Mouse (Mus musculus) G1E (cell line): Measurements from ENCODE around the gene Ankrd63. TPM values are rescaled to one million over a fixed set of nuclear protein-coding genes. Genes with fewer than 3 reads are reported as not detected.
A peak's percentile ranks its signal among the peaks of the same experiment; 100 is the strongest.

Experiments used
- ATAC-seq: 2 replicates; pipeline ENCODE4 v1.8.0; 2016; ENCODE audit warnings: mild to moderate bottlenecking; ENCODE audit not compliant: insufficient number of reproducible peaks, poor library complexity, low FRiP score, severe bottlenecking; ENCODE audit errors: extremely low read depth
- DNase-seq: peaks from one replicate; pipeline ENCODE4 v3.0.0; 2012; ENCODE audit warnings: low spot score
- H3K27me3 ChIP-seq: 2 replicates; pipeline ENCODE4 v1.6.1; 2012; ENCODE audit warnings: mild to moderate bottlenecking, low read length, inconsistent platforms; ENCODE audit not compliant: insufficient read depth
- H3K36me3 ChIP-seq: replicated peaks from 2 replicates; pipeline ENCODE3; 2012; ENCODE audit warnings: mild to moderate bottlenecking, inconsistent platforms
- H3K4me1 ChIP-seq: 2 replicates; pipeline ENCODE4 v1.6.1; 2012; ENCODE audit warnings: low read depth, low read length, inconsistent platforms, mixed read lengths; ENCODE audit not compliant: insufficient read depth
- H3K4me3 ChIP-seq: 2 replicates; pipeline ENCODE4 v1.5.1; 2012; ENCODE audit warnings: low read depth, mild to moderate bottlenecking, inconsistent platforms, low read length, moderate library complexity, mixed read lengths
- H3K9me3 ChIP-seq: replicated peaks from 2 replicates; pipeline ENCODE4 v1.6.1; 2012; ENCODE audit warnings: inconsistent platforms
- CTCF ChIP-seq: IDR thresholded peaks from 2 replicates; pipeline ENCODE4 v1.5.1; 2012; ENCODE audit warnings: low read depth, low read length, inconsistent platforms, mixed read lengths
- GATA1 ChIP-seq: IDR thresholded peaks from 2 replicates; pipeline ENCODE4 v1.6.1; 2012; ENCODE audit warnings: borderline replicate concordance, low read length, inconsistent platforms, mixed read lengths
- GATA2 ChIP-seq: IDR thresholded peaks from 2 replicates; pipeline ENCODE4 v1.6.1; 2012; ENCODE audit warnings: low read depth, low read length, inconsistent platforms, borderline replicate concordance
- POLR2AphosphoS5 ChIP-seq: IDR thresholded peaks from 2 replicates; pipeline ENCODE4 v1.6.1; 2012; ENCODE audit warnings: low read depth, low read length, inconsistent platforms; ENCODE audit not compliant: insufficient replicate concordance
- TAL1 ChIP-seq: conservative IDR thresholded peaks from 2 replicates; pipeline ENCODE4 v1.6.1; 2012; ENCODE audit warnings: low read depth, low read length, inconsistent platforms, mixed read lengths
- polyA plus RNA-seq: library from polyadenylated mRNA; stranded (reverse); fragments of >175 nt; gene quantifications from 2 replicates; pipeline ENCODE4 v1.2.3, GENCODE M21; 2012
- total RNA-seq, 2 experiments: library from RNA; stranded (forward) in 1 of 2; stranded (reverse) in 1 of 2; fragments of 200-1000 nt in 1 of 2; fragments of >200 nt in 1 of 2; fragmentation: Nextera tagmentation in 1 of 2; gene quantifications; 2 replicates each; pipeline ENCODE4 v1.2.3; 2014 to 2017

Ankrd63 gene
- total and polyA plus RNA-seq, 3 experiments: 0.05 TPM; not detected in 2

DNA sequence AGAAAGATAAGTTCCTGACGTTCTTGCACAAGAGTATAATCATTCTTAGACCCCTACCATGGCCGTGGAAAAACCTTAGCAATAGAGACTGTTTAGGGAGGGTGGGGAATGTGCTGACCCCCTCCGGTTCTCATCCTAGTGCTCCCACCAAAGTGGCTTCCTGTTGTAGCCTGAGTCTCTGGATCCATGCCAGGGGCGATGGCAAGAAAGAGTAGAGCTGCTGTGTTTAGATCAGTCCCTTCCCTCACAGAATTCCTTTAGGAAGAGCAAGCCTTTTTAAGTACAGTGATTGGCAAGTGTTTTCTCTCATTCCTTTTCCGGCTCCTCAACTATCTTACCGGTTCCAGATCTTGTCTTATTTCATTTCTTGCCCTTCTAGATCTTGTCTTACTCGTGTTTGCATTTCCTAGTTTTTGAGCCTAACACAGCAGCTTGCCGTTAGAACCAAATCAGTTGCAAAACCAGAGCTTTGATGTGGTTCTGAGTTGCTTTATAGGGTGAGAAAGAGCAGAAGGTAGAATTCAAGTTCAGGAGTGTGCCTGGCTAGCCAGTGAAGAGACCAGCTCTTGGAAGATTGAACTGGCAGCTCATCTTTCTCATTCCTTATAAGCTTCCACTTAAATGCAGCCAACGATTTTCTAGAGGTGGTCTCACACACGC is 43.7 kb upstream of the Ankrd63 start:
- no peak for ATAC-seq
- peaks cover 61% of the 10 kb centered on the region for H3K4me1 ChIP-seq

GRCm38 (mm10) chr2:118745915-118746901 is 42.4 kb upstream of the Ankrd63 start:
- H3K27me3 ChIP-seq: peaks cover 9% of the 10 kb centered on the region
- 0 out of 2 replicates have a peak, but pooled peaks have one; percentile 16 for ATAC-seq
- H3K4me1 ChIP-seq: peaks cover 51% of the 10 kb centered on the region
- no peak for TF ChIP-seq GATA2
- no peak for TF ChIP-seq TAL1
- no peak for TF ChIP-seq GATA1
- TF ChIP-seq POLR2AphosphoS5: no peak
- TF ChIP-seq CTCF: no peak
- peaks cover 38% of the 10 kb centered on the region for H3K36me3 ChIP-seq
- H3K4me3 ChIP-seq: peak overlapping the region; percentile 93
- peak; percentile 60 for DNase-seq
- no peaks in the 10 kb centered on the region for H3K9me3 ChIP-seq

More for the DNA sequence above, 43.7 kb upstream of the Ankrd63 start:
- no peak for DNase-seq
- Histone ChIP-seq H3K4me3 (peak overlapping the region; percentile 93; the same call in 1 of the 2 replicates), H3K27me3 (peaks cover 2% of the 10 kb centered on the region), H3K36me3 (peaks cover 50% of the 10 kb centered on the region), H3K9me3 (no peaks in the 10 kb centered on the region)
- TF ChIP-seq TAL1 (no peak), GATA1 (no peak), CTCF (no peak), POLR2AphosphoS5 (no peak), GATA2 (no peak)

DNA sequence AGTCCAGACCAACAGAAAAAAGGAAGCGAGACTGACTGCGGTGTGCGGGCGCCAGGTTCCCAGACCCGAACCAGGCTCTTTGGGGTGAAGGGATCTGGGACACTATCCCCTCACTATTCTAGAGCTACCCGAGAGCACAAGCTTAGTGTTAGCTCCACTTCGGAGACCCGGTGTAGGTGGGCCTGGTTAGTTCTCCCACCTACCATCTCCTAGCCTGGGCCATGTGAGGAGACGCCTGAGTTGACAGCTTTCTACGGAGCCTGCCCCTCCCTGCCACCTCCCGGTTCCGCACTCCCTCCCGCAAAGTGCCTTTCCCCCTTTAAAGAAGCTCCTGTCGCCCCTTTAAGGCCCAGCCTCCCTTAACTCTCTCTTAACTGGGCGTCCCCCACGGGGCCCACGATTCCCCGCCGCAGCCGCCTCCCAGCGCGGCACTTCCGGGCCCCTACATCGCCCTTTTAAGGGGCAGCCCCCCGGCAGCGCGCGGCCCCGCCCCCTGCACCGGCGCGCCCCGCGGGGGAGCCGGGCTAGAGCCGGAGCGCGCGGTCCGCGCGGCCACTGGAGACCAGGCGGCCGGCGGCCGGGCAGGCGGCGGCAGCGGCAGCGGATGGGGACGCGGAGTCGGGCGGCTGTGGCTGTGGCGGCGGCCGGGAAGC is 41.6 kb upstream of the Ankrd63 start, which contains the start of gene Inafm2:
Gene Inafm2, plus strand, starts transcription at position 527 of the 653 bp plus-strand sequence.
- Histone ChIP-seq H3K9me3 (no peaks in the 10 kb centered on the region), H3K4me1 (peaks cover 52% of the 10 kb centered on the region), H3K27me3 (peaks cover 9% of the 10 kb centered on the region), H3K36me3 (peaks cover 31% of the 10 kb centered on the region), H3K4me3 (peak within 1 kb of the TSS; percentile 93)
- DNase-seq: peak; percentile 97
- ATAC-seq: peak; percentile 76
- TF ChIP-seq TAL1: no peak
- no peak for TF ChIP-seq CTCF
- no peak for TF ChIP-seq GATA1
- no peak for TF ChIP-seq POLR2AphosphoS5

- Histone ChIP-seq H3K27me3 (peaks cover 9% of the 10 kb centered on the region), H3K4me3 (peak overlapping the region; percentile 93; the same call in 1 of the 2 replicates), H3K9me3 (no peaks in the 10 kb centered on the region), H3K36me3 (peaks cover 24% of the 10 kb centered on the region), H3K4me1 (peaks cover 54% of the 10 kb centered on the region)
- TF ChIP-seq GATA1 (no peak), GATA2 (no peak), POLR2AphosphoS5 (no peak), TAL1 (no peak), CTCF (no peak)
- DNase-seq: no peak
- ATAC-seq: no peak
These were observed 40.9 kb upstream of the Ankrd63 start for GRCm38 (mm10) chr2:118744621-118745020.

GRCm38 (mm10) chr2:118743261-118743943 is 39.6 kb upstream of the Ankrd63 start:
- H3K4me1 ChIP-seq: peaks cover 43% of the 10 kb centered on the region
- no peaks in the 10 kb centered on the region for H3K9me3 ChIP-seq
- ATAC-seq: 0 out of 2 replicates have a peak, but pooled peaks have one; percentile 24
- H3K4me3 ChIP-seq: no peak overlapping the region
- TF ChIP-seq CTCF (peak; percentile 36; the same call in 1 of the 2 replicates), GATA2 (no peak)
- DNase-seq: peak; percentile 69
- H3K36me3 ChIP-seq: peaks cover 12% of the 10 kb centered on the region
- peaks cover 9% of the 10 kb centered on the region for H3K27me3 ChIP-seq

DNA sequence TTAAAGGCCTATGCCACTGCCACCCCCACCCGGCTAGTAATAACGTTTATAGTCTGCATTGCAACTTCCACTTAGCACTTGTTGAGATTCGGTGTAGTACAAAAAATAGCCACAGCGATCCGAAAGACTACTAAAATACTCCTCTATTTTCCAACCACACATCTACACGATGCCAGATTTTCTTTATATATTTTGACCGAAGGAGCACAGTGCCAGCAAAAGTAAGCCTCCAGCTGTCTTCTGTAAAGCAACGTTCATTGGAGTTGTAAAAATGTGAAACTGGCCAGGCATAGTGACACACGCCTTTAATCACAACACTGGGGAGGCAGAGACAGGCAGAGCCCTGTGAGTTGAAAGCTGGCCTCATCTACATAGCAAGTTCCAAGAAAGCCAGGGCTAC is 37.4 kb upstream of the Ankrd63 start:
- DNase-seq (no peak), ATAC-seq (no peak)
- TF ChIP-seq CTCF (no peak), TAL1 (no peak), POLR2AphosphoS5 (no peak), GATA1 (no peak), GATA2 (no peak)
- Histone ChIP-seq H3K4me3 (no peak overlapping the region), H3K36me3 (no peaks in the 10 kb centered on the region), H3K9me3 (no peaks in the 10 kb centered on the region), H3K4me1 (peaks cover 26% of the 10 kb centered on the region), H3K27me3 (peaks cover 10% of the 10 kb centered on the region)
